Mouse (Mus musculus) MEL (cell line): ENCODE results near the gene B3gat3. TPM values are rescaled to one million over a fixed set of nuclear protein-coding genes. Genes with fewer than 3 reads are reported as not detected.
A peak's percentile ranks its signal among the peaks of the same experiment; 100 is the strongest.

Experiments
- DNase-seq: peaks from one replicate; pipeline ENCODE4 v3.0.0; 2011; ENCODE audit warnings: low read depth, low spot score
- H3K27ac ChIP-seq: 2 replicates; pipeline ENCODE4 v1.5.1; 2012; ENCODE audit warnings: low read depth, mild to moderate bottlenecking, control low read depth, low read length, moderate library complexity; ENCODE audit not compliant: control insufficient read depth
- H3K27me3 ChIP-seq, 2 experiments: fragments of 150-350 bp in 1 of 2; sonication (generic) in 1 of 2; 2 replicates each; pipeline ENCODE4 v1.6.1; 2012; ENCODE audit warnings: low read length in 2 of 2, mild to moderate bottlenecking in 2 of 2, improper control_type of control experiment in 1 of 2, moderate library complexity in 1 of 2; ENCODE audit not compliant: insufficient read depth in 2 of 2, control insufficient read depth in 1 of 2
- H3K36me3 ChIP-seq, 2 experiments: 2 replicates each; pipeline ENCODE4 v1.6.1; 2012 to 2014; ENCODE audit warnings: low read length in 2 of 2, improper control_type of control experiment in 1 of 2, inconsistent platforms in 1 of 2, mild to moderate bottlenecking in 1 of 2; ENCODE audit not compliant: insufficient read depth in 2 of 2, control insufficient read depth in 1 of 2
- H3K4me1 ChIP-seq, 2 experiments: fragments of 150-350 bp in 1 of 2; sonication (generic) in 1 of 2; 2 replicates each; pipeline ENCODE4 v1.6.1; 2012; ENCODE audit warnings: low read length in 2 of 2, improper control_type of control experiment in 1 of 2, mild to moderate bottlenecking in 1 of 2; ENCODE audit not compliant: insufficient read depth in 2 of 2, control insufficient read depth in 1 of 2
- H3K4me3 ChIP-seq, 2 experiments: fragments of 150-350 bp in 1 of 2; sonication (generic) in 1 of 2; 2 replicates each; pipeline ENCODE4 v1.5.1; 2012; ENCODE audit warnings: low read depth in 2 of 2, low read length in 2 of 2, mild to moderate bottlenecking in 2 of 2, moderate library complexity in 2 of 2, control low read depth in 1 of 2, improper control_type of control experiment in 1 of 2; ENCODE audit not compliant: control insufficient read depth in 1 of 2, insufficient read depth in 1 of 2
- H3K79me2 ChIP-seq: 2 replicates; pipeline ENCODE4 v1.6.1; 2012; ENCODE audit warnings: mild to moderate bottlenecking, low read length, moderate library complexity; ENCODE audit not compliant: control insufficient read depth, poor library complexity, insufficient read depth
- H3K9ac ChIP-seq: 2 replicates; pipeline ENCODE4 v1.6.1; 2012; ENCODE audit warnings: low read depth, mild to moderate bottlenecking, control low read depth, low read length, moderate library complexity; ENCODE audit not compliant: control insufficient read depth, poor library complexity, severe bottlenecking
- H3K9me3 ChIP-seq: fragments of 150-350 bp; sonication (generic); replicated peaks from 2 replicates; pipeline ENCODE4 v1.6.1; 2012; ENCODE audit warnings: mild to moderate bottlenecking, low read length, improper control_type of control experiment, moderate library complexity; ENCODE audit not compliant: insufficient read depth
- BHLHE40 ChIP-seq: IDR thresholded peaks from 2 replicates; pipeline ENCODE4 v1.6.1; 2012; ENCODE audit warnings: low read depth, mild to moderate bottlenecking, inconsistent platforms, low read length, improper control_type of control experiment, borderline replicate concordance
- CHD1 ChIP-seq: IDR thresholded peaks from 2 replicates; pipeline ENCODE4 v1.6.1; 2012; ENCODE audit warnings: low read depth, mild to moderate bottlenecking, inconsistent platforms, low read length, improper control_type of control experiment
- CHD2 ChIP-seq: IDR thresholded peaks from 2 replicates; pipeline ENCODE4 v1.6.1; 2011; ENCODE audit warnings: low read length, improper control_type of control experiment
- CTCF ChIP-seq, 3 experiments: IDR thresholded peaks in 2 of 3; conservative IDR thresholded peaks in 1 of 3; 2 replicates each; pipeline ENCODE4 v1.5.1; 2011 to 2012; ENCODE audit warnings: low read length in 3 of 3, low read depth in 2 of 3, mild to moderate bottlenecking in 2 of 3, improper control_type of control experiment in 1 of 3, inconsistent platforms in 1 of 3, mixed read lengths in 1 of 3, moderate library complexity in 1 of 3; ENCODE audit not compliant: control insufficient read depth in 1 of 3, insufficient read depth in 1 of 3, poor library complexity in 1 of 3, severe bottlenecking in 1 of 3
- E2F4 ChIP-seq: IDR thresholded peaks from 2 replicates; pipeline ENCODE4 v1.6.1; 2011; ENCODE audit warnings: low read depth, low read length, improper control_type of control experiment, borderline replicate concordance
- ELF1 ChIP-seq: IDR thresholded peaks from 2 replicates; pipeline ENCODE4 v1.6.1; 2014; ENCODE audit warnings: low read depth, mild to moderate bottlenecking, inconsistent platforms, low read length, improper control_type of control experiment, moderate library complexity
- EP300 ChIP-seq, 2 experiments: IDR thresholded peaks; 2 replicates each; pipeline ENCODE4 v1.6.1; 2011; ENCODE audit warnings: improper control_type of control experiment in 2 of 2, low read length in 2 of 2, low read depth in 1 of 2, mild to moderate bottlenecking in 1 of 2
- ETS1 ChIP-seq: IDR thresholded peaks from 2 replicates; pipeline ENCODE4 v1.6.1; 2012; ENCODE audit warnings: low read depth, mild to moderate bottlenecking, inconsistent platforms, low read length, improper control_type of control experiment, moderate library complexity
- GABPA ChIP-seq: IDR thresholded peaks from 2 replicates; pipeline ENCODE4 v1.6.1; 2012; ENCODE audit warnings: low read depth, mild to moderate bottlenecking, inconsistent platforms, low read length, improper control_type of control experiment, moderate library complexity
- GATA1 ChIP-seq: IDR thresholded peaks from 2 replicates; pipeline ENCODE4 v1.6.1; 2011; ENCODE audit warnings: low read depth, low read length, improper control_type of control experiment
- HCFC1 ChIP-seq: IDR thresholded peaks from 2 replicates; pipeline ENCODE4 v1.6.1; 2012; ENCODE audit warnings: low read depth, mild to moderate bottlenecking, inconsistent platforms, low read length, improper control_type of control experiment, moderate library complexity
- JUND ChIP-seq: IDR thresholded peaks from 2 replicates; pipeline ENCODE4 v1.6.1; 2011; ENCODE audit warnings: low read depth, mild to moderate bottlenecking, improper control_type of control experiment, low read length
- KAT2A ChIP-seq: conservative IDR thresholded peaks from 2 replicates; pipeline ENCODE4 v1.6.1; 2012; ENCODE audit warnings: low read depth, low read length, improper control_type of control experiment, inconsistent platforms
- MAFK ChIP-seq: IDR thresholded peaks from 2 replicates; pipeline ENCODE4 v1.6.1; 2011; ENCODE audit warnings: low read depth, mild to moderate bottlenecking, low read length, improper control_type of control experiment, borderline replicate concordance
- MAZ ChIP-seq: IDR thresholded peaks from 2 replicates; pipeline ENCODE4 v1.6.1; 2012; ENCODE audit warnings: low read depth, mild to moderate bottlenecking, inconsistent platforms, low read length, improper control_type of control experiment
- MEF2A ChIP-seq: IDR thresholded peaks from 2 replicates; pipeline ENCODE4 v1.6.1; 2014; ENCODE audit warnings: low read depth, mild to moderate bottlenecking, inconsistent platforms, low read length, improper control_type of control experiment; ENCODE audit not compliant: poor library complexity, insufficient replicate concordance, severe bottlenecking; ENCODE audit errors: extremely low read depth
- MYB ChIP-seq: IDR thresholded peaks from 2 replicates; pipeline ENCODE4 v1.6.1; 2011; ENCODE audit warnings: mild to moderate bottlenecking, low read depth, low read length, improper control_type of control experiment
- MYC ChIP-seq: IDR thresholded peaks from 2 replicates; pipeline ENCODE4 v1.6.1; 2011; ENCODE audit warnings: low read depth, mild to moderate bottlenecking, low read length, improper control_type of control experiment, moderate library complexity
- NELFE ChIP-seq: IDR thresholded peaks from 2 replicates; pipeline ENCODE4 v1.6.1; 2011; ENCODE audit warnings: low read depth, low read length, improper control_type of control experiment
- NRF1 ChIP-seq: IDR thresholded peaks from 2 replicates; pipeline ENCODE4 v1.6.1; 2014; ENCODE audit warnings: low read depth, mild to moderate bottlenecking, inconsistent platforms, low read length, improper control_type of control experiment, moderate library complexity; ENCODE audit not compliant: poor library complexity, insufficient read depth, severe bottlenecking
- POLR2A ChIP-seq, 2 experiments: IDR thresholded peaks; 2 replicates each; pipeline ENCODE4 v1.6.1; 2011 to 2012; ENCODE audit warnings: low read length in 2 of 2, mild to moderate bottlenecking in 2 of 2, control low read depth in 1 of 2, improper control_type of control experiment in 1 of 2, low read depth in 1 of 2, moderate library complexity in 1 of 2; ENCODE audit not compliant: control insufficient read depth in 1 of 2, insufficient read depth in 1 of 2, poor library complexity in 1 of 2
- POLR2AphosphoS2 ChIP-seq: IDR thresholded peaks from 2 replicates; pipeline ENCODE4 v1.6.1; 2011; ENCODE audit warnings: low read length, improper control_type of control experiment
- POLR2AphosphoS5 ChIP-seq: IDR thresholded peaks from 2 replicates; pipeline ENCODE4 v1.6.1; 2012; ENCODE audit warnings: low read depth, borderline replicate concordance, mild to moderate bottlenecking, inconsistent platforms, low read length, moderate library complexity, mixed read lengths
- RAD21 ChIP-seq: IDR thresholded peaks from 2 replicates; pipeline ENCODE4 v1.6.1; 2011; ENCODE audit warnings: mild to moderate bottlenecking, low read depth, low read length, improper control_type of control experiment
- RCOR1 ChIP-seq: IDR thresholded peaks from 2 replicates; pipeline ENCODE4 v1.6.1; 2012; ENCODE audit warnings: low read depth, mild to moderate bottlenecking, inconsistent platforms, low read length, improper control_type of control experiment
- SIN3A ChIP-seq: IDR thresholded peaks from 2 replicates; pipeline ENCODE4 v1.6.1; 2012; ENCODE audit warnings: low read length, improper control_type of control experiment, inconsistent platforms
- SMC3 ChIP-seq: IDR thresholded peaks from 2 replicates; pipeline ENCODE4 v1.6.1; 2011; ENCODE audit warnings: low read depth, low read length, improper control_type of control experiment
- TAL1 ChIP-seq: IDR thresholded peaks from 2 replicates; pipeline ENCODE4 v1.6.1; 2012; ENCODE audit warnings: mild to moderate bottlenecking, inconsistent platforms, low read length, moderate library complexity, mixed read lengths
- TBP ChIP-seq: IDR thresholded peaks from 2 replicates; pipeline ENCODE4 v1.8.0; 2011; ENCODE audit warnings: low read depth, low read length, improper control_type of control experiment
- TCF12 ChIP-seq: IDR thresholded peaks from 2 replicates; pipeline ENCODE4 v1.6.1; 2014; ENCODE audit warnings: low read depth, mild to moderate bottlenecking, inconsistent platforms, low read length, improper control_type of control experiment, moderate library complexity
- UBTF ChIP-seq: IDR thresholded peaks from 2 replicates; pipeline ENCODE4 v1.6.1; 2012; ENCODE audit warnings: low read depth, mild to moderate bottlenecking, inconsistent platforms, low read length, improper control_type of control experiment, moderate library complexity, borderline replicate concordance; ENCODE audit not compliant: insufficient read depth
- USF1 ChIP-seq: IDR thresholded peaks from 2 replicates; pipeline ENCODE4 v1.6.1; 2014; ENCODE audit warnings: low read depth, mild to moderate bottlenecking, inconsistent platforms, low read length, improper control_type of control experiment, moderate library complexity
- USF2 ChIP-seq, 2 experiments: IDR thresholded peaks; 2 replicates each; pipeline ENCODE4 v1.6.1; 2011 to 2012; ENCODE audit warnings: improper control_type of control experiment in 2 of 2, low read length in 2 of 2, borderline replicate concordance in 1 of 2, inconsistent platforms in 1 of 2, low read depth in 1 of 2, mild to moderate bottlenecking in 1 of 2; ENCODE audit not compliant: insufficient read depth in 1 of 2
- ZC3H11A ChIP-seq: IDR thresholded peaks from 2 replicates; pipeline ENCODE4 v1.6.1; 2012; ENCODE audit warnings: low read depth, mild to moderate bottlenecking, inconsistent platforms, low read length, improper control_type of control experiment
- ZMIZ1 ChIP-seq: IDR thresholded peaks from 2 replicates; pipeline ENCODE4 v1.6.1; 2012; ENCODE audit warnings: low read depth, mild to moderate bottlenecking, inconsistent platforms, low read length, improper control_type of control experiment, moderate library complexity
- ZNF384 ChIP-seq: IDR thresholded peaks from 2 replicates; pipeline ENCODE4 v1.6.1; 2012; ENCODE audit warnings: low read depth, mild to moderate bottlenecking, inconsistent platforms, low read length, improper control_type of control experiment
- polyA plus RNA-seq, 2 experiments: library from polyadenylated mRNA; stranded (reverse) in 1 of 2; unstranded in 1 of 2; fragments of >175 nt in 1 of 2; fragments of >200 nt in 1 of 2; gene quantifications; 2 replicates each; pipeline versions ENCODE4 v1.2.1 to v1.2.4; 2012; ENCODE audit warnings: low replicate concordance in 2 of 2, low read depth in 1 of 2; ENCODE audit not compliant: insufficient read length in 2 of 2, insufficient read depth in 1 of 2, missing spikeins in 1 of 2
- total RNA-seq: library from RNA; depleted of rRNA; stranded (reverse); fragments of 300-350 nt; gene quantifications from 2 replicates; pipeline ENCODE4 v1.2.3, GENCODE M21; 2012

B3gat3 gene
- total and polyA plus RNA-seq, 3 experiments = 26.2 to 35.4 TPM; not detected in 1

DNA sequence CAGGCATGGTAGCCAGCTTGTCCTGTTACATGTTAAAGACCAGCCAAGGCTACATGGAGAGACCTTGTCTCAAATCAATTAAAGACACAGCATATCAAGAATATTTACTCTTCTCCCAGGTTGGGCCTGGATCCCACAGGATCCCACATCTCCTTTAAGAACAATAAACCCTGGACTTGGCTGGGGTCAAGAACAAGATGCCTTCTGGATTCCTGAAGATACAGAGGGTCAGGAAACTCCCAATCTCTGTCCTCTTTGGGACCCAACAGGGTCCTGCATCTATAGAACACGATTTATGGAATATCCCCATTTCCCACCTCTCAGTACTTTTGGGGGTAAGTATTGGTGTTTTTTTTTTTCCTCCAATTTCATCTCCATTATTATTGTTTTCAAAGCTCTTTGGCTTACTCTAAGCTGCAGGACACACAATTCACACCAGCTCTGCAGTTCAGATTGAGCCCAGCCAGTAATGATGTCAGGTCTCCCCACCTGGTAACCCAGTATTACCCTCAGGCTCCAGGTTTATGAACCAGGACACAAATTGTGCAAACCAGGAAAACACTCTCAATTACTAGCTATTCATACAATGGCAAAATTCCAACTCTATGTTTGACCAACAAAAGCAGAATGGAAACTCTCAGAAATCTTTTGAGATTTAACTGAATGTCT lies 33.1 kb upstream of the B3gat3 start:
- peak overlapping the region; percentile 75 to 85; a peak in 3 of 4 replicates for H3K4me3 ChIP-seq
- H3K79me2 ChIP-seq = peaks cover 26% of the 10 kb centered on the region
- no peaks in the 10 kb centered on the region for H3K27me3 ChIP-seq
- peak overlapping the region; percentile 91 for H3K27ac ChIP-seq
- peak; percentile 66 for DNase-seq
- peaks cover 0 to 13% of the 10 kb centered on the region in 2 experiments; a peak in 1 of 4 replicates for H3K4me1 ChIP-seq
- H3K9ac ChIP-seq = peak overlapping the region; percentile 94
- no peaks in the 10 kb centered on the region for H3K9me3 ChIP-seq
- H3K36me3 ChIP-seq = peaks cover 0 to 30% of the 10 kb centered on the region in 2 experiments; a peak in 2 of 4 replicates
- TF ChIP-seq USF2 (IDR thresholded peaks at IDR 0.05; ENCODE audit: borderline replicate concordance in 1 of 2, insufficient read depth in 1 of 2, low read depth in 1 of 2, low read length in 2 of 2) = no peak
- peak; percentile 33 for TF ChIP-seq SMC3
- TF ChIP-seq TCF12 = no peak
- no peak for TF ChIP-seq TAL1
- TF ChIP-seq ZMIZ1 = peak; percentile 67
- TF ChIP-seq MAZ = no peak
- TF ChIP-seq POLR2AphosphoS5 = no peak
- no peak for TF ChIP-seq EP300 (IDR thresholded peaks at IDR 0.05; ENCODE audit: low read depth in 1 of 2, low read length in 2 of 2)
- TF ChIP-seq POLR2AphosphoS2 = peak; percentile 97; the same call in 1 of the 2 replicates
- no peak for TF ChIP-seq TBP
- TF ChIP-seq UBTF = no peak
- TF ChIP-seq E2F4 = no peak
- no peak for TF ChIP-seq JUND
- TF ChIP-seq CTCF (IDR thresholded peaks at IDR 0.05 in 2 of 3, conservative IDR thresholded peaks at IDR 0.05 in 1 of 3; ENCODE audit: control insufficient read depth in 1 of 3, insufficient read depth in 1 of 3, low read depth in 2 of 3, low read length in 3 of 3, poor library complexity in 1 of 3, severe bottlenecking in 1 of 3) = no peak
- TF ChIP-seq NELFE = peak; percentile 47; the same call in 1 of the 2 replicates
- TF ChIP-seq MEF2A = no peak
- peak; percentile 23; the same call in 1 of the 2 replicates for TF ChIP-seq BHLHE40
- TF ChIP-seq KAT2A = no peak; the same call in 1 of the 2 replicates
- TF ChIP-seq ETS1 = no peak
- TF ChIP-seq GATA1 = no peak
- TF ChIP-seq RCOR1 = no peak; the same call in 1 of the 2 replicates
- no peak for TF ChIP-seq USF1
- no peak for TF ChIP-seq CHD1
- TF ChIP-seq CHD2 = peak; percentile 54; the same call in 1 of the 2 replicates
- TF ChIP-seq HCFC1 = peak; percentile 38; the same call in 1 of the 2 replicates
- no peak for TF ChIP-seq NRF1
- no peak for TF ChIP-seq ZC3H11A
- no peak for TF ChIP-seq GABPA
- TF ChIP-seq MYC = peak; percentile 12; the same call in 1 of the 2 replicates
- TF ChIP-seq ELF1 = no peak
- peak; percentile 32; the same call in 1 of the 2 replicates for TF ChIP-seq MYB
- TF ChIP-seq MAFK = no peak
- TF ChIP-seq POLR2A (IDR thresholded peaks at IDR 0.05; ENCODE audit: control insufficient read depth in 1 of 2, insufficient read depth in 1 of 2, low read depth in 1 of 2, low read length in 2 of 2, poor library complexity in 1 of 2) = no peak; a peak in 2 of 4 replicates
- no peak for TF ChIP-seq ZNF384
- TF ChIP-seq SIN3A = peak; percentile 50
- no peak for TF ChIP-seq RAD21
